Mouse (Mus musculus) T-cell, adult 2 months (primary cell): ENCODE data around the gene Dhodh.

Experiments used
- DNase-seq: peaks from one replicate; pipeline ENCODE4 v3.0.0; 2022; ENCODE audit warnings: low spot score

Gene Dhodh

GRCm38 (mm10) chr8:109585652-109586051 is 22.8 kb downstream of the Dhodh start:
- DNase-seq = no peak

GRCm38 (mm10) chr8:109584830-109585229 is 23.6 kb downstream of the Dhodh start:
- DNase-seq = no peak

- no peak for DNase-seq
Measured at GRCm38 (mm10) chr8:109584293-109584692, 24.2 kb downstream of the Dhodh start.

GRCm38 (mm10) chr8:109578900-109579301 is 29.6 kb downstream of the Dhodh start, which contains the start of gene Hp:
Gene Hp, minus strand, starts transcription at chr8:109579172.
- DNase-seq = no peak

GRCm38 (mm10) chr8:109576311-109576710 is 32.2 kb downstream of the Dhodh start:
- DNase-seq = no peak

- DNase-seq = no peak
Measured at GRCm38 (mm10) chr8:109571139-109571538, 37.3 kb downstream of the Dhodh start.

GRCm38 (mm10) chr8:109565498-109566333 is 42.8 kb downstream of the Dhodh start, which contains the start of the genes Dhx38 and Txnl4b:
Gene Dhx38, minus strand, starts transcription at chr8:109565861.
Gene Txnl4b, plus strand, starts transcription at chr8:109565892.
- peak; percentile 99 for DNase-seq

- no peak for DNase-seq
Measured at GRCm38 (mm10) chr8:109564766-109565165, 43.7 kb downstream of the Dhodh start.

- DNase-seq = no peak
Measured at GRCm38 (mm10) chr8:109563881-109564280, 44.6 kb downstream of the Dhodh start.

GRCm38 (mm10) chr8:109551663-109552062 is 56.8 kb downstream of the Dhodh start:
- DNase-seq = no peak

GRCm38 (mm10) chr8:109544049-109544448 is 64.4 kb downstream of the Dhodh start:
- DNase-seq = no peak

GRCm38 (mm10) chr8:109542748-109543519 is 65.5 kb downstream of the Dhodh start:
- no peak for DNase-seq

- no peak for DNase-seq
Measured at GRCm38 (mm10) chr8:109542165-109542564, 66.3 kb downstream of the Dhodh start.
